Mouse (Mus musculus): ENCODE data around the gene Lrrc58. TPM values are rescaled to one million over a fixed set of nuclear protein-coding genes. Genes with fewer than 3 reads are reported as not detected.

Lrrc58 gene
- polyA plus RNA-seq (2012; fragmentation: generic; extraction: Trizol): 6.9 TPM

DNA sequence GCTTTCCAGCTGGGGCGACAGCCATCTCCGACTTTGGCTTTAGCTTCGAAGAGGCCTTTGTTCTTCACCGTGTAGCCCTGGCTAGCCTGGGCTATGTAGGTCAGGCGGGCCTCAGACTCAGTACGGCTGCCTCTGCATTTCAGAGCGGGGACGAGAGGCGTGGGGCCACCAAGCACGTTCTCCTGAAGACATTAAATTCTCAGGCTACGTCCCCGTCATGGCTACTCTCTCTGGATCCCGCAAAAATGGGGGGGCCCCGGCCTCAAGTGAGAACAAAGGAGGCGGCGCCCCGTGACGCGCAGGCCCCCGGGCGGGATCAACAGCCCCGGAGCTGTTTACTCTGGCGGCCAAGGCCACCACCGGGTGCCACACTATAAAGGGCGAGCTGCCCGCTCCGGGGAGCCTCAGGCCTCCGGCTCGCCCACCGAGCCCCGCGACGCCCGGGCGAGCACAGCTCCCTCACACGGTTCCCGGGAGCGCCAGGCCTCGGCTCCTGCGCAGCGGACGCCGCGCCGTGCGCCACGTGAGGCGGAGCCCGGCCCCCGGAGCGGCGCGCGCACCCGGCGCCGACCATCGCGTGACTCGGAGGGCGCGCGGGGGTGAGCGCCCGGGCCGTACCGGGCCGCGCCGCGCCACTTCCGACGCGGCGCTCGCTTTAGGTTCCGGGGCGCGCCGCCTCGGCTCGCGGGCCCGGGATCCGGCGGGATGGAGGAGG is at the start of gene Lrrc58:
Gene Lrrc58, plus strand, starts transcription at position 599 of the 715 bp plus-strand sequence.
- Histone ChIP-seq H3K4me3 (peak within 1 kb of the TSS; percentile 75), H3K27me3 (ENCODE audit: control insufficient read depth, insufficient read depth, insufficient read length) (no peaks in the 10 kb centered on the region), H3ac (ENCODE audit: control insufficient read depth, insufficient read length) (peak within 1 kb of the TSS; percentile 75), H3K4me2 (ENCODE audit: low read depth) (peak within 1 kb of the TSS; percentile 82), H3K36me3 (ENCODE audit: control insufficient read depth, insufficient read depth) (no peaks in the 10 kb centered on the region), H3K79me2 (ENCODE audit: control insufficient read depth, insufficient read depth) (peaks cover 41% of the 10 kb centered on the region)
- TF ChIP-seq CEBPB (IDR thresholded peaks at IDR 0.05; ENCODE audit: insufficient read depth, poor library complexity, severe bottlenecking): no peak
- TF ChIP-seq MYOD1 (IDR thresholded peaks at IDR 0.05; ENCODE audit: control insufficient read depth in 1 of 3, insufficient read length in 2 of 3, low read depth in 2 of 3): peak in 1 of 3 experiments; percentile 20
- TF ChIP-seq REST (IDR thresholded peaks at IDR 0.05; ENCODE audit: insufficient read depth, insufficient read length): no peak
- no peak for TF ChIP-seq MAX (IDR thresholded peaks at IDR 0.05; ENCODE audit: low read depth)
- peak; percentile 84 for TF ChIP-seq POLR2AphosphoS2 (IDR thresholded peaks at IDR 0.05; ENCODE audit: insufficient read length, low read depth)
- no peak for TF ChIP-seq E2F4 (IDR thresholded peaks at IDR 0.05; ENCODE audit: insufficient read depth)
- TF ChIP-seq POLR2A (IDR thresholded peaks at IDR 0.05; ENCODE audit: insufficient read length, low read depth): peak; percentile 86
- TF ChIP-seq MYOG (IDR thresholded peaks at IDR 0.05; ENCODE audit: control insufficient read depth in 1 of 3, insufficient read depth in 1 of 3, insufficient read length in 2 of 3, low read depth in 2 of 3): no peak
- peak; percentile 58 for TF ChIP-seq USF1 (IDR thresholded peaks at IDR 0.05; ENCODE audit: low read depth)
- TF ChIP-seq TCF3 (IDR thresholded peaks at IDR 0.05; ENCODE audit: insufficient read length, low read depth): no peak

DNA sequence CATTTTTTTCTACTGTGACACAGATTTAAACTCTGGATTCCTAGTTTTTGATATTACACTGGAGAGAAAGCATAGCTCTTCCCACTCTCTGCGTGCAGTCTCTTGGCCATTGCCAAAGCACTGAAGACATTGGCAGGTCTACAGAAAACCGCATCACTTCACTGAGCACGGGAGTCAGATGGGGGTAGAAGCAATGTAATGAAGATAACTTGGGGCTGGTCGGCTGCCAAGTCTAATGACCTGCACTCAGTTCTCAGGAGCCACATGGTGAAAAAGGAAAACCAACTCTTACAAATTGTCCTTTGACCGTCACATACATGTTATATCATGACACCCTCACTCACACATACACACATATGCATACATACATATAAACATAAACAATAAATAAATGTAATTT is 44.2 kb upstream of the Lrrc58 start:
- Histone ChIP-seq H3K79me2 (ENCODE audit: control insufficient read depth, insufficient read depth) (no peaks in the 10 kb centered on the region), H3K27me3 (ENCODE audit: control insufficient read depth, insufficient read depth, insufficient read length) (no peaks in the 10 kb centered on the region), H3K4me3 (no peak overlapping the region), H3K36me3 (ENCODE audit: control insufficient read depth, insufficient read depth) (peaks cover 78% of the 10 kb centered on the region), H3ac (ENCODE audit: control insufficient read depth, insufficient read length) (no peak overlapping the region), H3K4me2 (ENCODE audit: low read depth) (no peak overlapping the region)
- no peak for TF ChIP-seq MYOG (IDR thresholded peaks at IDR 0.05; ENCODE audit: control insufficient read depth in 1 of 3, insufficient read depth in 1 of 3, insufficient read length in 2 of 3, low read depth in 2 of 3)
- no peak for TF ChIP-seq POLR2A (IDR thresholded peaks at IDR 0.05; ENCODE audit: insufficient read length, low read depth)
- no peak for TF ChIP-seq MAX (IDR thresholded peaks at IDR 0.05; ENCODE audit: low read depth)
- TF ChIP-seq TCF12 (IDR thresholded peaks at IDR 0.05; ENCODE audit: insufficient read depth, poor library complexity, severe bottlenecking): no peak

DNA sequence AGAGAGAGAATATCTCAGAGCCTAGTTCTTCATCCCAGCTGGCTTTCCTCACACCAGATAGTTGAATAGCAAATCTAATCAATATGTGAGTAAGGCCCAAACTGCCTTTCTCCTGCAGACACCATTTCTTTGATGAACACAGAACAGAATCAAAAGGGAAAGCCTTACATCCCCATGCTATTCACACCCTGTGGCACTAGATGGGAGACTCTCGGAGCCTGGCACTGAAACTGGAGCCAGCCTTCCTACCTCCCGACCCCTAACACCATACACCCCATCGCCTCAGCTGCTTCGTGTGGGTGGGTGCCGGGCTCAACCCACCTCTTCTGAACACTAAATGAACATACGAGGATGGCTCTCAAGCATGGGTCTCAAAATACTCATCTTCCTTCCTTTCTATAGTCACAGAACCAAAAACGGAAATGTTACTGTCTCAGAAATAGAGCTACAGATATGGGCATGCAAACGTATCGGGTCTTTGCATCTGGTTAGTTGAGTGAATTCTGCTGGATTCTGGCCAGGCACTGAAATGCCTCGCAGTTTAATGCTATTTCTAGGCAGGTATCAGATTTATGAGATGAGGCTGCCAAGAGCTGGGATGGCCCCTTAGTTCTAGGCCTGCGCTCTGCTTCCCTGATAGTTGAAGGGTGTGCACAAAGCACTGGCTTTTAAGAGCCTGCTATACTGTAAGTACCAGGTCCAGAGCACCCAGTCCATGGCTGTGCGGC is 43.2 kb upstream of the Lrrc58 start:
- no peak overlapping the region for H3K4me2 ChIP-seq (ENCODE audit: low read depth)
- H3K4me3 ChIP-seq: no peak overlapping the region
- no peak overlapping the region for H3ac ChIP-seq (ENCODE audit: control insufficient read depth, insufficient read length)
- no peak for TF ChIP-seq MYOG (IDR thresholded peaks at IDR 0.05; ENCODE audit: control insufficient read depth in 1 of 3, insufficient read depth in 1 of 3, insufficient read length in 2 of 3, low read depth in 2 of 3)
- TF ChIP-seq USF1 (IDR thresholded peaks at IDR 0.05; ENCODE audit: low read depth): no peak
- TF ChIP-seq MYOD1 (IDR thresholded peaks at IDR 0.05; ENCODE audit: control insufficient read depth in 1 of 3, insufficient read length in 2 of 3, low read depth in 2 of 3): no peak
- no peak for TF ChIP-seq SRF (IDR thresholded peaks at IDR 0.05; ENCODE audit: control insufficient read depth, insufficient read length, low read depth)
- TF ChIP-seq POLR2AphosphoS2 (IDR thresholded peaks at IDR 0.05; ENCODE audit: insufficient read length, low read depth): no peak
- TF ChIP-seq CEBPB (IDR thresholded peaks at IDR 0.05; ENCODE audit: insufficient read depth, poor library complexity, severe bottlenecking): no peak
- TF ChIP-seq POLR2A (IDR thresholded peaks at IDR 0.05; ENCODE audit: insufficient read length, low read depth): no peak
- no peak for TF ChIP-seq REST (IDR thresholded peaks at IDR 0.05; ENCODE audit: insufficient read depth, insufficient read length)
- no peak for TF ChIP-seq TCF12 (IDR thresholded peaks at IDR 0.05; ENCODE audit: insufficient read depth, poor library complexity, severe bottlenecking)
- no peak for TF ChIP-seq E2F4 (IDR thresholded peaks at IDR 0.05; ENCODE audit: insufficient read depth)
- no peaks in the 10 kb centered on the region for H3K27me3 ChIP-seq (ENCODE audit: control insufficient read depth, insufficient read depth, insufficient read length)
- peaks cover 73% of the 10 kb centered on the region for H3K36me3 ChIP-seq (ENCODE audit: control insufficient read depth, insufficient read depth)
- H3K79me2 ChIP-seq (ENCODE audit: control insufficient read depth, insufficient read depth): no peaks in the 10 kb centered on the region

DNA sequence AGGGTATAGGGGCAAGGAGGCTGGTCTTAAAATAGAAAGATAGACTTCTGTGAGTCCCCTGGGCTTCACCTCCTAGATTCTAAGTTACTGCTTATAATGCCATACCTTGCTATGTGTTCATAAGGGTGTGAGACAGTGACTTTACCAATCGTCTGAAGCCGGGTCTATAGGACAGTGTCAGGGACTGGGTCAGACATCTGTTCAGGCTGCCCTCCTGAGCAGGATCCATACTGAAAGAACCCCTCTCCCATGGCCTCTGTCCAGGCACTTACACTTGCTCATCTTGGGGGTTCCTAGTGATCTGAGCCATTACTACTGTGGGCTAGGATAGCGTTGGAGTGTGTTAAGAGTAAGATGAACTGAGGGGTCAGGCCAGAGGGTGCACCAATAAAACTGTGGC is 41.9 kb upstream of the Lrrc58 start:
- no peak overlapping the region for H3ac ChIP-seq (ENCODE audit: control insufficient read depth, insufficient read length)
- TF ChIP-seq POLR2AphosphoS2 (IDR thresholded peaks at IDR 0.05; ENCODE audit: insufficient read length, low read depth) (no peak), POLR2A (IDR thresholded peaks at IDR 0.05; ENCODE audit: insufficient read length, low read depth) (no peak), MYOD1 (IDR thresholded peaks at IDR 0.05; ENCODE audit: control insufficient read depth in 1 of 3, insufficient read length in 2 of 3, low read depth in 2 of 3) (no peak), SRF (IDR thresholded peaks at IDR 0.05; ENCODE audit: control insufficient read depth, insufficient read length, low read depth) (no peak), TCF3 (IDR thresholded peaks at IDR 0.05; ENCODE audit: insufficient read length, low read depth) (no peak), REST (IDR thresholded peaks at IDR 0.05; ENCODE audit: insufficient read depth, insufficient read length) (no peak), CEBPB (IDR thresholded peaks at IDR 0.05; ENCODE audit: insufficient read depth, poor library complexity, severe bottlenecking) (no peak), E2F4 (IDR thresholded peaks at IDR 0.05; ENCODE audit: insufficient read depth) (no peak), MAX (IDR thresholded peaks at IDR 0.05; ENCODE audit: low read depth) (no peak), TCF12 (IDR thresholded peaks at IDR 0.05; ENCODE audit: insufficient read depth, poor library complexity, severe bottlenecking) (no peak), USF1 (IDR thresholded peaks at IDR 0.05; ENCODE audit: low read depth) (no peak), MYOG (IDR thresholded peaks at IDR 0.05; ENCODE audit: control insufficient read depth in 1 of 3, insufficient read depth in 1 of 3, insufficient read length in 2 of 3, low read depth in 2 of 3) (no peak)
- no peaks in the 10 kb centered on the region for H3K27me3 ChIP-seq (ENCODE audit: control insufficient read depth, insufficient read depth, insufficient read length)
- H3K4me2 ChIP-seq (ENCODE audit: low read depth): no peak overlapping the region
- H3K79me2 ChIP-seq (ENCODE audit: control insufficient read depth, insufficient read depth): no peaks in the 10 kb centered on the region
- no peak overlapping the region for H3K4me3 ChIP-seq
- H3K36me3 ChIP-seq (ENCODE audit: control insufficient read depth, insufficient read depth): peaks cover 67% of the 10 kb centered on the region

Measured in myocyte (in vitro differentiated cells).